Mouse (Mus musculus): Measurements from ENCODE around the gene Lrrc27.

DNA sequence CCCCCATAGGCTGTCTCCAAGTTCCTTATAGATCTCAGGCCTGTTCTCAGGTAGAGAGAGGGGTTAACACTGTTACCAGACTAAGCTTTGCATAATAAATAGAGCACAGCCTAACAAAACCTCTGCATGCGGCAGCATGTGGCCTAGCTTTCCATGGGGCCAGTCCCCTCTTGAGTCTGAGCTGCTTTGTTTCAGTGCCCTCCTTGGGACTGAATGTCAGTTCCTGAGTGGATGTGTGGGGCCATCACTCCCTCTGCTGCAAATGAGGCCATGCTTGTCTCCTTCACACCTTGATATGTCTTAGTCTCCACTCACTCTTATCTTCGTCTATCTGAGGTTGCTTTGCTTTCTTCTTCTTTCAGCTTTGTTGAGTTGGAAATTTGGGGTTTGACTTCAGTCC is 9.1 kb downstream of the Lrrc27 start:
- TF ChIP-seq CTCF (IDR thresholded peaks at IDR 0.05; ENCODE audit: low read depth, low read length) (no peak), POLR2A (IDR thresholded peaks at IDR 0.05; ENCODE audit: extremely low read depth, insufficient read depth, low read length) (no peak)

Measured in liver, adult 2 months (tissue).